Mouse (Mus musculus): Measurements from ENCODE around the gene Adamts6. TPM values are rescaled to one million over a fixed set of nuclear protein-coding genes. Genes with fewer than 3 reads are reported as not detected.

Adamts6 gene
- total RNA-seq, 2 experiments from 2014 or later, result 3.5 to 3.7 TPM

- DNase-seq, result peak; percentile 6
Measured at GRCm38 (mm10) chr13:104453271-104453974, 165.8 kb downstream of the Adamts6 start.

GRCm38 (mm10) chr13:104460287-104460686 lies 172.7 kb downstream of the Adamts6 start:
- no peak for DNase-seq
- intact Hi-C loops (cut with DNase I), result no loop called here

More at GRCm38 (mm10) chr13:104453271-104453974, 165.8 kb downstream of the Adamts6 start:
- intact Hi-C loops (cut with DNase I), result no loop called here

GRCm38 (mm10) chr13:104468061-104468460 lies 180.4 kb downstream of the Adamts6 start:
- DNase-seq, result no peak
- intact Hi-C loops (cut with DNase I), result no loop called here

DNA sequence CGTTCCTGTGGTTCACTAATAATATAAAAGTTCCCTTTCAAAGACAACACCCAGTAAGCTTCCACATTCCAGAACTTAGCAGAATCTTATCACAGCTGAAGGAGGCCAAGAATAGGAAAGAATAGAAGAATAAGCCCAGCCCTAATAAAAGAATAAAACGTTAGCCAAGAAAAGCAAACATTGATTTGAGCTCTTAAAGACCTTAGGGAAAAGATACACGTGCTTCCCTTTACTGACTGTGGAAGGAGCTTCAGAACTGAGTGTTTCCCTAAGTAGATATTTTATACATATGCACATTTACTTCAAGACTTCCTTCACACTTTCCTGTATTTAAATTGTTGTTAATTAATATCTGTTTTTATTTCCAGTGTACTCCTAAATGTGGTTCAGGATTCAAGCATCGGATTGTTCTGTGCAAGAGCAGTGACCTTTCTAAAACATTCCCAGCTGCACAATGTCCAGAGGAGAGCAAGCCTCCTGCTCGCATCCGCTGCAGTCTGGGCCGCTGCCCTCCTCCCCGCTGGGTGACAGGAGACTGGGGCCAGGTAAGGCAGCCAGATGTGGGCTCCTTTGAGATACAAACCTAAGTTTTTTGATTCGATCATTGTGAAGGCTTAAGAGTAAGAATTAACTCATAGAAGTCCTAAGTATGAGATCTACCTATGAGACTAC lies 188.8 kb downstream of the Adamts6 start:
- DNase-seq, result no peak
- intact Hi-C loops (cut with DNase I), result no loop called here

GRCm38 (mm10) chr13:104482426-104483089 lies 194.9 kb downstream of the Adamts6 start:
- intact Hi-C loops (cut with DNase I), result no loop called here
- no peak for DNase-seq

DNA sequence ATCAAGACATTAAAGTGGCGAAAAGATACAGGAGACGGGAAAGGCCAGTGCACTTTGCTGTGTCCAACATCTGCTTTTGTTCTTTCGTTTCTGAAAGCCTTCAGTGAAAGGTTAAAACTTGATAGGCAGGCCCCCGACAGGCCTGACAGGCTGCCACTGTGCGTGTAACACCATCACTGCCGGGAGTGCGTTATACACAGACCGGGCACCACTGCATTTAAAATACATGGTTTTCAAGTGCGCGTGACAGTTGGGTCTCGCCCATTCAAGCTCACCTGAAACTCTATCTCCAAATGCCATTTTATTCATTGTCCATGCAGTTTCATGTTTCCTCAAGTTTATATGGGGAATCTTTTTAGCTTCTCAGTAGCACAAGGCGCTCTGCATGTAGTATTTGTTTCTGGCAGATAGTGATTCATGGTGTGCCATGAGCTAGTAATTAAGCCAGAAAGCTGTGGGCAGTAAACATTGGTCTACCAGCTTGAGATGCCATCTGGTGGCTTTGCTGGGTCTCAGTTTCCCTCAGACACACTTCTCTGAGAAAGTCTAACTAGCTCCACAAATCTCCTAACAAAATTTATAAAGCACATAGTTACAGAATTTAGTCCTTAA lies 195.6 kb downstream of the Adamts6 start:
- intact Hi-C loops (cut with DNase I), result no loop called here
- DNase-seq, result no peak

DNA sequence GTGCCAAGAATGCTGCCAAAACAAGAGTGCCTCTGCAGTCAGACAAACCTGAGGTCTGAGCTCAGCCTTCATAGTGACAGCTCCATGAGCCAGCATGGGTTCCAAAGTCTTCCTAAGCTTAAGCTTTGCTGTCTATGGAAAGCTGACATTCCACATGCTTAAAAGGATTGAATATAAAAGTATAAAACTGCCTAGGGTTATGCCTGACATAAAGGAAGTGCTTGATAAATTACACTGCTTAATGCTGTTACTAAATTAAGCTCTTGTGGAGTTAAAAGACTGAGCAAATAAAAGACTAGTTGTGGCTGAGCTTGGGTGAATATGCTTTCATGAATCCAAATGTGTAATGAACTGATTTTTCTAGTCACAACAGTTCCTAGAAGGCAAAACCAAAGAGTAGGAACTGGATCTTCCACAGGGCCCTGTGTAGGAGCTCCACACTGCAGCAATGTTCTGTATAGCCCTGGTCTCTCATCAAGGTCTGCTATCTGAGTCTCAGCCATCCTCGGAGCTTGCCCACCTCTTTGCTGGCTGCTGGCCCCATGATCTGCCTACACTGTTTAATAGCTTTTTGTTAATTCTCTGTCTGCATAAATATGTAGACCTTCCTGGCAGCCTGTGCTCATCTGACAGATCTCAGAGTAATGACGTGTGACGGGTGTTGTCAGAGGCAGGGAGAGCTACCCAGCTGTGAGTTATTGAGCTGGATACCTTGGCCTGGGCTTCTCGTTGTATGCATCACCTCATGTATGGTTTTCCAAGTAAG lies 203.6 kb downstream of the Adamts6 start:
- peak; percentile 27 for DNase-seq
- intact Hi-C loops (cut with DNase I), result no loop called here

- no peak for DNase-seq
- intact Hi-C loops (cut with DNase I), result no loop called here
Measured at GRCm38 (mm10) chr13:104493466-104493993, 205.9 kb downstream of the Adamts6 start.

DNA sequence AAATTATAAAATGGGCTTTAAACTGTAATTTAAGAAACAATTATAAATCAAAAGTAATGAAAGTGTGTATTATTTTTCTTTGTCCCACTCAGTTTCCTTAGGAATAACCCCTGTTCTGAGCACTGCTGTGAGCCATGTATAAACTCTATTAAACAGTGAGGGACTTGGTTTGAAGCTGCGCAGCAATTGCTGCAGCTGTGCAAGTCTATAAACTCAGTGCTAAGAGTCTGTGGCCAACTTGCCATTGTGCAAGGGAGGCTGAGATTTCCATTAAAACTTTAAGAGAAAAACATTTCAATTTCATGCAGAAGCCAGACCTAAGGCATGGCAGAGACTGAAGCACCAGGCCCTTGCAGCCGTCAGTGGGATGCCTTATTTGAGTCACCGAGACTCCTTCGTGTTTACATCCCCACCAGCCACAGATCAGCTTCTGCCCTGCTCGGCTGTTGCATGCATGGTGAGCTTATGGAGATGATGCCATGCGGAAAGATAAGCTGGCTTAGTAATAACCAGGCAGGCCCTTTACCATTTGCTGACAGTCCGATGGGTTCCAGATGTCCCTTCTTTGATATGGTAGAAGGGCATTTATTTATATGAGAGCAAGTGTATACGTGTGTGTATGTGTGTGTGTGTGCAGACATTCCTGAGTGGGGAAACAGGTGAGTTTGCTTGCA lies 206.7 kb downstream of the Adamts6 start:
- DNase-seq, result no peak
- intact Hi-C loops (cut with DNase I), result no loop called here

DNA sequence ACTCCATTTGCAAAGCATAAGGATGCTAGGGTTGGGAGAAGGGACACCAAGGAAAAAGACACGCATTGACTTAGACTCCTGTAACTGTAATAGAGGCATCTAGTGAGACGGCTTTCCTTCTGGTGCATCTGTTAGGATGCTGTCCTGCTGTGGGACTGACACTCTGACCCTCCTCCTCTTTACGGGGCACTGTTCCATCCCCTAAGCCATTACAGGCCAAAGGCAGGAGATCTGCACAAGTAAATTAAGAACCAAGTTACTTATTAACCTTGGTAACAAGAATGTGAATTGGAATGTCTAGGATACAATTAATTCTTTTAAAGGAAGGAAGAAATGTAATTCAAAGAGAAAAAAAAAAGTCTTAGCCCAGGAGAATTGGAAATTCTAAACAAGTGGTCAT lies 210.0 kb downstream of the Adamts6 start:
- DNase-seq, result no peak
- intact Hi-C loops (cut with DNase I), result no loop called here

DNA sequence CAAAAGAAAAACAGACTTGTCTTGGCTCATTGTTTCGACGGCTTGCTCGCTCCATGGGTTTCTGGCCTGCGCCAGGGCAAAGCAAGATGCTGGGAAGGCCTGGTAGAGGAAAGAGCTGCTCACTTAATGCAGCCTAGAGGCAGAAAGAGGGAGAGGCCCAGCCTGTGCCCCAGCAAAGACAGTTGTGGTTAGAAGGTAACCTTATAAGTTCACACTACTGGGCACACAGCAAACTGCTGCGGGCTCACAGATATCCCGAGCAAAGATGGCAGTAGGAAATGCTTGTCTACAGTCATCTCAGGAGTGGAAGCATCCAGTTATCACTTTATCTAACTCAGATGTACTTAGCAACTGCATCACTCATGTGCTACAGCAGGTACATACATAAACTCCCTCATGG lies 211.0 kb downstream of the Adamts6 start:
- DNase-seq, result no peak
- intact Hi-C loops (cut with DNase I), result no loop called here

DNA sequence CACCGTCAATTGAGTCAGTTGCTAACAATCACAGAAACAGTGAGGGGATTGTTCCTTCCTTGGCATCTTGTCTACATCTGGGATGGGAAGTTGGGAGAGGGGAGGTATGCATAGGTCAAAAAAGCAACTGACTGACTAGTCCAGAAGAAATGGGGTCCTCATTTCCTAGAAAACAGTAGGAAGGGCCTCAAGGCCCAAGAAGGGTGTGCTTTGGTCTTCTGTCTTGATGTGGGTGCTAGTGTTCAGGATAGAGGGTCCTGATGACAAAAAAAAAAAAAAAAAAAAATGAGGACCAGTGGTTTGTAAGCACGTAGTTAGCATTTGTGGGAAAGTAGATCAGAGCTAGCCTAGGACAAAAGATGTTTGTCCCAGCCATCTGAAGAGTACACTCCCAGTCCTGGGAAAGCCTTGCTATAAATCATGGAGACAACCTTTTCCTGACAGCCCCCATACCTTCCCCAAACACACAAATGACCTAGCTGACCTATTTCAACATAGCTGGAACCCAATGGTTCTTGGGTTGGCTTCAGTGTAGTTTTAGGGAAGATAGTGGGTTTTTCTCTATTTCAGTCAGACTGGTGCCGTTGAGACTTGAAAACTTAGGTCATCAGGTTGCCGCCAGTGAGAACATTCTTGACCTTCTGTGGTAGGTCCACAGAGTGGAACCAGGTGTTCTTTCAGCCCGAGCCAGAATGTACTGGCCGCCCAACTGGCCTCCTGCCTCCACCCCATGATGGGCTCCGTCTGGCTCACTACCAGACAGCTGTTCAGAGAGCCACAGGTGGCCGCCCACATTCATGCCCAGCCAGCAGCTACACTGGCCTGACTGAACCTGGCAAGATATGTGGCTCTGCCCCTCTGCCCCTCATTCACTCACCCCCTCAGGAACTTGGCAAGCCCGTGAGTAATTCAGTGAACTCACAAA lies 211.7 kb downstream of the Adamts6 start:
- intact Hi-C loops (cut with DNase I), result no loop called here
- peak; percentile 88 for DNase-seq

GRCm38 (mm10) chr13:104502406-104502805 lies 214.8 kb downstream of the Adamts6 start:
- intact Hi-C loops (cut with DNase I), result no loop called here
- no peak for DNase-seq

- intact Hi-C loops (cut with DNase I), result no loop called here
Measured at GRCm38 (mm10) chr13:104504043-104504442, 216.4 kb downstream of the Adamts6 start.

DNA sequence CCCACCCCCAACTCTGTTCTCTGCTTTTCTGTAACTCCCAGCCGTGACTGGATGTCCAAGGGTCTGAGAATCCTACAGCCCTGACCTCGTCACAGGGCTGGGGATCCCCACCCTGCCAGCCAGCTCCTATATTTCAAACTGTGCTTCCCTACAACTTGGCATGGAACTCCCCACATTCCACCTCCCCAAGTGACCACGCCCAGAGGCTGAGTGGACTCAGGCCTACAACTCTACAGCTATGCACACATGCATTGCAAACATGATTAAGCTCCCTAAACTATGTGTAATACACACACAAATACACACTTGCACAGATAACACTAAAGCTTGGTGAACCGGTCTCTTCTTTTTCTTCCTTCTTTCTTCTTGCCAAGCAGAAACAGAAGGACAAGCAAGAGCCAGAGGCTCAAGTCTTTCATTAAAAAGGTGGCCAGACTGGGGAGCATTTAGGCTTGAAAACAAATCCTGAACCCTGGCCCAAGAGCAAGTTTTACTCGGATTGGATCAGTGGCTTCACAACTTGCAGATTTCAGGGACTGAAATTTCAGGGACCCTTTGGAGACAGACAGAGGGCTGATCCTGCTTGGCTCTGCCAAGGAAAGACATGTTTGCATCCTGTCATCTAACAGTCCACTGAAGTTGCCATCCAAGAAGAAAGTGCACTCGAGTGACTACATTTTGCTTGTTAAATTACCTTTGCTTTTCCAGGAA lies 218.7 kb downstream of the Adamts6 start:
- intact Hi-C loops (cut with DNase I), result no loop called here
- DNase-seq, result no peak

More at GRCm38 (mm10) chr13:104504043-104504442, 216.4 kb downstream of the Adamts6 start:
- DNase-seq, result no peak

GRCm38 (mm10) chr13:104507671-104508070 lies 220.0 kb downstream of the Adamts6 start:
- intact Hi-C loops (cut with DNase I), result no loop called here
- no peak for DNase-seq

- peak; percentile 90 for DNase-seq
- intact Hi-C loops (cut with DNase I), result no loop called here
Measured at GRCm38 (mm10) chr13:104509561-104510493, 222.2 kb downstream of the Adamts6 start.
